Comparison of ENCODE assay signal across 18 mouse cellular contexts in the genomic region with DNA sequence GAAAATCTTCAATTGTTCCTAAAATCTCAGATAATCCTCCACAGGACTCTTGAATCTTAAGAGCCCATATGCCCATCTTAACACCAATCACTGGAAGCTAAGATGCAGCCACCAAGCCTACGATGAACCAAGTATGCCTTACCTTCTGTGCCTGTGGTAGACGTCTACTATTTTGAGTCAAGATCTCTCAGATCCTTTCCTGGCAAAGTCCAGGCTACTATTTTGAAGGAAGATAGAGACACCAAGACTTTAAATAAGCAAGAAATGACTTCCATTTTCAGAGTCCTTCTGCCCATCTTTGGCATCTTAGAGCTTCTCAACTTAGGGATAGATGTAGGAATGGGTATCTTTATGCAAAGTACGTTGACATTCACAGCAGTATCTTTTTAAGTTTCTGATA.
"Had no signal": no experiment of that assay in that cellular context is flagged by ENCODE, and none has a peak within 500 bp of the region (broad histone marks: within the 10 kb centered on the region; RNA-seq: fewer than 3 reads in every experiment).

No protein-coding gene starts in this region.

- H3K4me1 ChIP-seq: liver, embryonic 15.5 days; lung, embryonic 15.5 days; megakaryocyte, embryonic 14.5 days; midbrain, embryonic 15.5 days; neural tube, embryonic 12.5 days had no signal

- H3K4me3 ChIP-seq: liver, embryonic 15.5 days; lung, embryonic 15.5 days; megakaryocyte, embryonic 14.5 days; midbrain, embryonic 13.5 days; midbrain, embryonic 15.5 days; neural tube, embryonic 12.5 days had no signal

- DNase-seq: liver, postnatal 0 days; lung, adult 2 months; lung, postnatal 14 days; lung, postnatal 36 days; retina, postnatal 1 day; right cerebral cortex, postnatal 14 days; right cerebral cortex, postnatal 4 days; spleen, adult 18-20 months; thymus, adult 2 months; thymus, postnatal 25 days; thymus, postnatal 4 days had no signal

- H3K27me3 ChIP-seq: liver, embryonic 15.5 days; lung, embryonic 15.5 days; megakaryocyte, embryonic 14.5 days; midbrain, embryonic 13.5 days; midbrain, embryonic 15.5 days; neural tube, embryonic 12.5 days had no signal

- H3K36me3 ChIP-seq: liver, embryonic 15.5 days; lung, embryonic 15.5 days; midbrain, embryonic 13.5 days; midbrain, embryonic 15.5 days; neural tube, embryonic 12.5 days had no signal

- H3K9ac ChIP-seq: liver, embryonic 15.5 days; liver, postnatal 0 days; lung, embryonic 15.5 days; midbrain, embryonic 13.5 days; midbrain, embryonic 15.5 days; neural tube, embryonic 12.5 days had no signal

- H3K27ac ChIP-seq: liver, embryonic 15.5 days; lung, embryonic 15.5 days; macrophage; midbrain, embryonic 13.5 days; midbrain, embryonic 15.5 days; neural tube, embryonic 12.5 days had no signal
